Mouse (Mus musculus) kidney, embryonic 14.5 days (tissue): ENCODE measurements at regions not wholly inside any gene's neighbourhood (a gene's known extent, or its start where the extent isn't known, plus 50 kb on each side); places are given as distances from the start of the nearest gene placed in this dataset.

Experiments used
- ATAC-seq: fragments of 200-750 bp; cut with Nextera tagmentation; 2 replicates; pipeline ENCODE4 v1.8.0; 2017; ENCODE audit warnings: moderate number of reproducible peaks, mild to moderate bottlenecking, moderate TSS enrichment, moderate library complexity; ENCODE audit not compliant: low FRiP score, low TSS enrichment
- H3K27ac ChIP-seq: fragments of 300-500 bp; sonication (generic); 2 replicates; pipeline ENCODE4 v1.5.1; 2014; ENCODE audit warnings: low read depth, mild to moderate bottlenecking, low read length, moderate library complexity, mixed read lengths
- H3K27me3 ChIP-seq: fragments of 300-500 bp; sonication (generic); 2 replicates; pipeline ENCODE4 v1.6.1; 2014; ENCODE audit warnings: mild to moderate bottlenecking, low read length; ENCODE audit not compliant: control insufficient read depth, insufficient read depth
- H3K36me3 ChIP-seq: fragments of 300-500 bp; sonication (generic); 2 replicates; pipeline ENCODE4 v1.6.1; 2014; ENCODE audit warnings: low read length, mixed read lengths; ENCODE audit not compliant: control insufficient read depth, insufficient read depth
- H3K4me1 ChIP-seq: fragments of 300-500 bp; sonication (generic); 2 replicates; pipeline ENCODE4 v1.6.1; 2014; ENCODE audit warnings: low read length, mixed read lengths; ENCODE audit not compliant: control insufficient read depth, insufficient read depth
- H3K4me2 ChIP-seq: fragments of 300-500 bp; sonication (generic); replicated peaks from 2 replicates; pipeline ENCODE4 v1.6.1; 2014; ENCODE audit warnings: low read depth, mild to moderate bottlenecking, low read length
- H3K4me3 ChIP-seq: fragments of 300-500 bp; sonication (generic); 2 replicates; pipeline ENCODE4 v1.5.1; 2014; ENCODE audit warnings: mild to moderate bottlenecking, low read length
- H3K9ac ChIP-seq: fragments of 300-500 bp; sonication (generic); 2 replicates; pipeline ENCODE4 v1.6.1; 2014; ENCODE audit warnings: low read depth, mild to moderate bottlenecking, low read length, moderate library complexity
- H3K9me3 ChIP-seq: fragments of 300-500 bp; sonication (generic); 2 replicates; pipeline ENCODE4 v1.6.1; 2016; ENCODE audit warnings: low read length; ENCODE audit not compliant: control insufficient read depth
- WGBS: fragments of 180-500 bp; shearing (Covaris S2); extraction: QIAGEN DNeasy Blood & Tissue Kit; methylation state at CpG from one replicate; pipeline ENCODE4 v1.1.7; 2014; 5-methylcytosine and 5-hydroxymethylcytosine counted together

GRCm38 (mm10) chr15:62176076-62176475 lies 1253.3 kb upstream of the A1bg start:
- Histone ChIP-seq H3K4me1 (no peaks in the 10 kb centered on the region), H3K9me3 (no peaks in the 10 kb centered on the region), H3K27ac (no peak overlapping the region), H3K36me3 (no peaks in the 10 kb centered on the region), H3K4me2 (no peak overlapping the region), H3K4me3 (no peak overlapping the region), H3K27me3 (no peaks in the 10 kb centered on the region), H3K9ac (no peak overlapping the region)
- WGBS = 77% methylated on average over 2 of the region's 2 CpGs
- no peak for ATAC-seq

DNA sequence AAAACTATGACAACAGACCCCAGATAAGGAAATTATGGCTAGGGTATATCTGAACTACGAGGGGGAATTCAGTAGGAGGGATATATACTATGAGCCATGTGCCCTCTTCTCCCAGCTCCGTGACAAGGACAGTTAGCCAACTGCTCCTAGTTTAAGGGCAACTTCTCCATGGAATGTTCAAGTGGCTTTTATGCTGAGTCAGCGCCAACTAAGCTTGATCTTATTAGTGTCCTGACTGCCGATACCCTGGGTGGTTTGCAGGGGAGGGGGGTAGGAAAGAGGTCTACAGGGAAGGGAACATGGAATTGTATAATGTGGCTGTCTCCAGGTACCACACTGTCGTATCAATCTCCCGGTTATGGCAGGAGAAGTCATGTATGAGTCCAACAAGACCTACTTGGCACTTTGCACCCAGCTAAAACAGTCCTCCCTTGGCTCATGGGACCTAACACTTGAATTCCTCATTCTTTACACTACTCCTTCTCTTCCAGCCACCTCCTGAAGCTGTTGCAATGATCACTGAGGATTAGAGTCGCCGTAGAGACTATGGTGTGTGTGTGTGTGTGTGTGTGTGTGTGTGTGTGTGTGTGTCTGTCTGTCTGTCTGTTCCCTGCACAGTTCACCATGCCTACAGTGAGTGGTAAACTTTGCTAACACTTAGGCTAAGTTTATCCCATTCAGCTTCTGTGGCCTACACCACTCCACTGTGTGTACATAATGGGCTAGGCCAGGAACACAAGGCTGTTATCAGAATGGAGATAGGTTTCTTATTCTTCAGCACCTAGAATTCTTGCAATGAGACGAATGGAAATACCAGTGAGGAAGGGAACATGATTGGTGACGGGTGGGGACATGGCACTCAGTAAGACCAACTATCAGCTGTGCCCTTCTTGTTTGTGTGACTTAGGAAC lies 1251.1 kb upstream of the A1bg start:
- no peak for ATAC-seq
- no peak overlapping the region for H3K4me3 ChIP-seq
- no peaks in the 10 kb centered on the region for H3K9me3 ChIP-seq
- no peaks in the 10 kb centered on the region for H3K36me3 ChIP-seq
- H3K9ac ChIP-seq = no peak overlapping the region
- H3K4me2 ChIP-seq = no peak overlapping the region
- no peaks in the 10 kb centered on the region for H3K27me3 ChIP-seq
- no peak overlapping the region for H3K27ac ChIP-seq
- no peaks in the 10 kb centered on the region for H3K4me1 ChIP-seq
- WGBS = 94% methylated on average over 10 of the region's 10 CpGs

GRCm38 (mm10) chr15:62171632-62172031 lies 1248.8 kb upstream of the A1bg start:
- H3K9ac ChIP-seq = no peak overlapping the region
- H3K27ac ChIP-seq = no peak overlapping the region
- H3K27me3 ChIP-seq = no peaks in the 10 kb centered on the region
- no peaks in the 10 kb centered on the region for H3K36me3 ChIP-seq
- H3K4me1 ChIP-seq = no peaks in the 10 kb centered on the region
- ATAC-seq = no peak
- no peak overlapping the region for H3K4me3 ChIP-seq
- no peak overlapping the region for H3K4me2 ChIP-seq
- WGBS = 42% methylated on average over 7 of the region's 7 CpGs
- no peaks in the 10 kb centered on the region for H3K9me3 ChIP-seq

GRCm38 (mm10) chr15:62171167-62171566 lies 1248.4 kb upstream of the A1bg start:
- no peak for ATAC-seq
- no peak overlapping the region for H3K4me3 ChIP-seq
- WGBS = 85% methylated on average over 2 of the region's 2 CpGs
- no peak overlapping the region for H3K9ac ChIP-seq
- H3K9me3 ChIP-seq = no peaks in the 10 kb centered on the region
- H3K4me2 ChIP-seq = no peak overlapping the region
- H3K27me3 ChIP-seq = no peaks in the 10 kb centered on the region
- H3K4me1 ChIP-seq = no peaks in the 10 kb centered on the region
- H3K36me3 ChIP-seq = no peaks in the 10 kb centered on the region
- H3K27ac ChIP-seq = no peak overlapping the region

- 85% methylated on average over 4 of the region's 4 CpGs for WGBS
- H3K27ac ChIP-seq = no peak overlapping the region
- no peak for ATAC-seq
- H3K4me3 ChIP-seq = no peak overlapping the region
- H3K9me3 ChIP-seq = no peaks in the 10 kb centered on the region
- H3K4me1 ChIP-seq = no peaks in the 10 kb centered on the region
- H3K4me2 ChIP-seq = no peak overlapping the region
- H3K27me3 ChIP-seq = no peaks in the 10 kb centered on the region
- no peaks in the 10 kb centered on the region for H3K36me3 ChIP-seq
- no peak overlapping the region for H3K9ac ChIP-seq
Observed at GRCm38 (mm10) chr15:62170337-62170736, 1247.5 kb upstream of the A1bg start.

DNA sequence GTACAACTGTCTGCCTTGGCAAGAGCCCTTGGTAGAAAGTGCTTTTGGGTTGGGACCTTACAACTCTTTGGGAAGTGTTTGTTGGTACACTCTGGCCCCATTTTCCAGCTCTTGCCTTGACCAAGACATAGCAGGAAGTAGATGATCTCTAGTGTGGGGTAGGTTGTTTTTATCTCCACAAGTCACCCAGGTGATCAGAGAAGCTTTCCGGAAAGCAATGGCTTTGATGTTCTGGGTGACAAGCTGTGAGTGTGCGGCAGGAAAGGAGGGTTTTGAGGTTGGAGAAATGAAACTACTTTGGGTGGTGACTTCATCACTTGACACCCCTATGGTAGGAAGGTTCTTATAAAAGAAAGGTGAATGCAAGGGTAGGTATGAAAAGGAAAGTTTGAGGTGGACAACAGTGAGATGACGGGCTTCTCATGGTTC lies 1246.8 kb upstream of the A1bg start:
- WGBS = 88% methylated on average over 3 of the region's 3 CpGs
- H3K4me1 ChIP-seq = no peaks in the 10 kb centered on the region
- H3K27me3 ChIP-seq = no peaks in the 10 kb centered on the region
- H3K27ac ChIP-seq = no peak overlapping the region
- no peak overlapping the region for H3K4me2 ChIP-seq
- H3K4me3 ChIP-seq = no peak overlapping the region
- no peak for ATAC-seq
- H3K9me3 ChIP-seq = no peaks in the 10 kb centered on the region
- H3K36me3 ChIP-seq = no peaks in the 10 kb centered on the region
- H3K9ac ChIP-seq = no peak overlapping the region

- no peaks in the 10 kb centered on the region for H3K36me3 ChIP-seq
- no peak overlapping the region for H3K9ac ChIP-seq
- no peaks in the 10 kb centered on the region for H3K4me1 ChIP-seq
- 90% methylated on average over 8 of the region's 8 CpGs for whole genome bisulfite sequencing
- H3K27ac ChIP-seq = no peak overlapping the region
- H3K27me3 ChIP-seq = no peaks in the 10 kb centered on the region
- H3K9me3 ChIP-seq = no peaks in the 10 kb centered on the region
- H3K4me3 ChIP-seq = no peak overlapping the region
- no peak overlapping the region for H3K4me2 ChIP-seq
- ATAC-seq = no peak
Observed at GRCm38 (mm10) chr15:62168958-62169590, 1246.3 kb upstream of the A1bg start.

DNA sequence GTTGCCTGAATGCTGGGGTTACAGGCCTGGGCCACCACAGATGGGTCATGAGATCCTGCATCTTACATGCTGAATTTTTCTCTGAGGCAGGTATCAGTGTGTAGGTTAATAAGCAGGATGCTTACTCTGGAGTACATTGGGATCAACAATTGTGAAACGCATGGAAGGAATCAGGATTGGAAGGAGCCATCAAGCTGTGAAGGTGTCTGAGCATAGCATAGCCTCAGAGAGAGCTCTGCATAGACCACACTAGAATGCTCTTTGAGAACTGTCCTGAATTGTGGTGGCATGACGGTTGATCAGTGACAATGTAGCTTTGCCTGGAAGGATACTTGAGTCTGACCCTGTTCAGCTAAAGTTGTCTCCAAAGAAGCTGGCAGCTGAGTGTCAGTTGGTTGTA lies 1245.7 kb upstream of the A1bg start:
- Histone ChIP-seq H3K9me3 (no peaks in the 10 kb centered on the region), H3K4me3 (no peak overlapping the region), H3K27me3 (no peaks in the 10 kb centered on the region), H3K4me2 (no peak overlapping the region), H3K9ac (no peak overlapping the region), H3K4me1 (no peaks in the 10 kb centered on the region), H3K27ac (no peak overlapping the region), H3K36me3 (no peaks in the 10 kb centered on the region)
- WGBS = 96% methylated on average over 2 of the region's 2 CpGs
- no peak for ATAC-seq

- no peaks in the 10 kb centered on the region for H3K4me1 ChIP-seq
- no peak overlapping the region for H3K27ac ChIP-seq
- no peak overlapping the region for H3K4me2 ChIP-seq
- no peak overlapping the region for H3K4me3 ChIP-seq
- no peaks in the 10 kb centered on the region for H3K27me3 ChIP-seq
- WGBS = 82% methylated on average over 5 of the region's 5 CpGs
- no peak overlapping the region for H3K9ac ChIP-seq
- ATAC-seq = no peak
- no peaks in the 10 kb centered on the region for H3K9me3 ChIP-seq
- H3K36me3 ChIP-seq = no peaks in the 10 kb centered on the region
Observed at GRCm38 (mm10) chr15:62166786-62167185, 1244.0 kb upstream of the A1bg start.
